Mouse (Mus musculus): ENCODE data around the gene Kcnk7.

Gene Kcnk7

GRCm38 (mm10) chr19:5725767-5726515, 21.8 kb downstream of the Kcnk7 start, which contains the start of gene Ehbp1l1:
Ehbp1l1 (minus strand) TSS chr19:5726317.
- no peak for DNase-seq (ENCODE audit: low read depth, low spot score)

DNA sequence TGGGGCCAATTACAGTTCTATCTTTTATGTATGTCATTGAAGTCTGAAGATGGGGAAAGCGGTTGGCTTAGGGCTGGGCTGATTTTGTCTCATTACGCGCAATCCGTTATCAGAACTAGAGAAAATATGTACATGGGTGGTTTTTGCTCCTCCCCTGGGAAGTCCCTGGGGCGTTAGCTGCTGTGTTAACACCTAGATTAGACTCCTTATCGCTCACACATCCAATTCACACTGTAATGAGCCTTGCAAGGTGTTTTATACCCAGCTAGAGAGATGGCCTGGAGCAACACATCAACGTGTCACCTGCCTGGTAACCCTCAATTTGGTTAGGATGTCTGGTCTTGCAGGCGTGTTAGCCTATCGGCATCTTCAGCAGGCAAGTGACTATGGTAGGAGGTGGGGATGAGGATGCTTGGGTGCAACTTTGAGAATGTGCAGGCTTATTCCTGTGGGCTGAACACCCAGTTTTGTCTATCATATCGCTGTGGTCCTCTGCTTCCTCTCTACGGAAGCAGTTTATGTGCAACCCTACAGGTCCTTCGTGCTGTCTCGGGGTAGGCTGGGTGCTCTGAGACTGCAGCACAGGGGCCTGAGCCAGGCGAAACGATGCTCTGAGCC, 22.9 kb downstream of the Kcnk7 start:
- no peak for DNase-seq (ENCODE audit: low read depth, low spot score)

DNA sequence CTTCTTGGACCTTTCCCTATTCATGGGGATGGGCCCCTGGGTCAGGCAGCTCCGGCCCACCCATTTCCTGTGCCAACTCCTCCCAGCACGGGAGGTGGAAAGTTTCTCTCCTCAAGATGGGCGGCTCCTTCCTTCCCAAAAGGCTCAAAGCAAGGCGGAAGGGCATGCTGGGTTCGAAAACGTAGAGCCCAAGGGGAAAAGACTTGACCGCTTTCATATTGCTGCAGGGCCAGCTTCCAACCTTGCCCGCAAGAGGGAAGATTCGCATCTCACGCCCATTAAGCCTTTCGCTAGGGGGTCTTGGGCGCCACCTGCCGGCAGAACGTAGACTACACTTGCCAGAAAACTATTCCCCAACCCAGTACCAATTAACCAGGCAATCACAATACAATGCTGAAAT, 23.5 kb downstream of the Kcnk7 start:
- no peak for DNase-seq (ENCODE audit: low read depth, low spot score)

- DNase-seq (ENCODE audit: low read depth, low spot score) = no peak
These were observed 24.7 kb downstream of the Kcnk7 start for GRCm38 (mm10) chr19:5728631-5729443.

DNA sequence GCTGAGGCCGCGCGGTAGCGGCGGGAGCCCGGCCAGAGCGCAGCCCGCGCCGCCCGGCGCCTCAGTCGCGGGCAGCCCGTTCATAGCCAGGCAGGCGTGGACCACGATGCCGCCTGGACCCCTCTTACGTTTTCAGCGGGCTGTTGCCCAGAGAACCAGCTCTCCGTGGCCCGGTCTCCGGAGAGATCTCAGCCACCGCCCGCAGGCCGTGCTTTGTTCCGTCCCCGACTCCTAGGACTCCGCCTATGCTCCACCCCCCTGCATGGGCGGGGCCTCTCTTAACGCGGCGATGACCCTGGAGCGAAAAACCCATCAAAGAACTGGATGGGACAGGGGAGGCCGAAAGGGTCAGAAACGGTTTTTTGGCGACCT, 25.3 kb downstream of the Kcnk7 start, which contains the start of gene Fam89b:
Gene Fam89b (minus strand): TSS at position 210 of the 372 bp plus-strand sequence.
- DNase-seq (ENCODE audit: low read depth, low spot score) = no peak

DNA sequence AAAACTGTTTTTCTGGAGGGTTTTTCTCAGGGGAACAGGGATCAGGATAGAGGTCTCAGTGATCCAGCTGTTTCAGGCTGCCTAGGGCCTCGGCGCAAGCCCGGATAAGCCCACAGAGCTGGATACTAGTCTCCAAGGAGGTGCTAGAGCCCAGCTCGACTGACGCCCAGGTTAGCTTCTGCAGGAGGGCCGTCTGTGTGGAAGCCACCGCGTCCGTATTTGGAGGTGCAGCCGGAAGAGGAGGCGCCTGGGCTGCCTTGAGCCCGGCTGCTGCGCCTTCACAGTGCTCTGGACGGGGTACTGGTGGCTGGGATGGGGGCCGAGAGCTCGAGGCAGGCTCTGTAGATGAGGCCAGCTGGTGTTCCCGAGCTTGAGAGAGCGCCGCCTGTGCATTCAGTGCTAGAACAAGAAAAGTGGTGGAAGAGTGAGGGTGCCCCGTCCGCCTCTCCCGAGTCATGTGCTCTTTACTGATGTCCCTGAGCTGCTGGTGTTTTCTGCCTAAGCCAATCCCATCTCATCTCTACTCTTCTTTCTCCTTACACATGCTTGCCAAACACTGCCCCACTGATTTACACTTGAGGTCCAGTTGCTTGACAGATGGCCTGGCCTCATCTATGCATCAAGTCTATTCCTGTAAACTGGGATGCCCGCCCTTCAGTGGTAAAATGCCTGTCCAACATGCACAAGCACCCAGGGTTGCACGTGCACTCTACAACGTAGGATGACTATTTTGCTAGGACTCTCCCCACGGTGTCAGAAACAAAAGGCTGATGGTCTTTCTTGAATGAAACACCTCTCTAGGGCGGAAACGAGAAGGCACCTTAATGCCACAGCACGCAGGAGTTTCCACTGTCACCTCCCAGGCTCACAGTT, 26.4 kb downstream of the Kcnk7 start:
- DNase-seq (ENCODE audit: low read depth, low spot score) = no peak

GRCm38 (mm10) chr19:5731264-5731978, 27.3 kb downstream of the Kcnk7 start:
- DNase-seq (ENCODE audit: low read depth, low spot score) = peak; percentile 72

- DNase-seq (ENCODE audit: low read depth, low spot score) = no peak
These were observed 30.2 kb downstream of the Kcnk7 start for GRCm38 (mm10) chr19:5734325-5734724.

- DNase-seq (ENCODE audit: low read depth, low spot score) = no peak
These were observed 35.3 kb downstream of the Kcnk7 start for GRCm38 (mm10) chr19:5739446-5739845.

- no peak for DNase-seq (ENCODE audit: low read depth, low spot score)
These were observed 36.5 kb downstream of the Kcnk7 start, which contains the start of gene Ltbp3 for GRCm38 (mm10) chr19:5740320-5741317. Ltbp3 (plus strand) TSS chr19:5740904.

DNA sequence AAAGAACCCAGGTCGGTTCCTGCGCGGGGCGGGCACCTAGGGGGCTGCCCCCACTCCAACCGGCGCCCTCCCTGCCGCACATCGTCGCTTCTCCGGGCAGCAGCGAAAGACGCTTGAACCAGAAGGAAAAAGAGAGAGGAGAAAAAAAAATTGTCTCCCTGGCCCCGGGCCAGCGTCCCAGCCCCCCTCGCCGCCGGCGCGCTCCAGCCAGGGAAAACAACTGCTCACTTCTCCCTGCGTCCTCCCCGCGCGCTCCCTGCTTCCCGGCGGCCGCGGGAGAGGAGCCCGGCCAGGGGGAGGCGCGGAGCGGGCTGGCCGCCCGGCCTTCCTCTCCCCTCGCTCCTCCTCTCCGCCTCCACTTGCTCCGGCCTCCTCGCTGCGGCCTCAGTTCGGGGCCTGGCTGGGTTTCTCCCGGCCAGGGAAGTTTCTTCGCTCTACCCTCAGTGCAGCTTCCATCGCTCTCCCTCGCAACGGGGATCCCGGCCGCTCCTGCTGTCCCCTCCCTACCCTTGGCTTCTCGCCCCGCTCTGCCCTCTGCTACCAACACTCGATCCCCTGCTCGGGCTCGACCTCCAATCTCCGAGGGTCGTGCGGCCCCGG, 37.6 kb downstream of the Kcnk7 start:
- DNase-seq (ENCODE audit: low read depth, low spot score) = no peak

DNA sequence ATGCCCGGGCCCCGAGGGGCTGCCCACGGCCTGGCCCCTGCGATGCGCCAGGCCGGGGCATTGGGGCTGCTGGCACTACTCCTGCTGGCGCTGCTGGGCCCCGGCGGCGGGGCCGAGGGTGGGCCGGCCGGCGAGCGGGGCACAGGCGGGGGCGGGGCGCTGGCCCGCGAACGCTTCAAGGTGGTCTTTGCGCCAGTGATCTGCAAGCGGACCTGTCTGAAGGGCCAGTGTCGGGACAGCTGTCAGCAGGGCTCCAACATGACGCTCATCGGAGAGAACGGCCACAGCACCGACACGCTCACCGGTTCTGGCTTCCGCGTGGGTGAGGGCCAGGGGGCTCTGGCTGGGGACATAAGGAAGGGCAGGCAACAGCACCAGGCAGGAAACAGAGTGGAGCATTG, 38.1 kb downstream of the Kcnk7 start:
- DNase-seq (ENCODE audit: low read depth, low spot score) = no peak

DNA sequence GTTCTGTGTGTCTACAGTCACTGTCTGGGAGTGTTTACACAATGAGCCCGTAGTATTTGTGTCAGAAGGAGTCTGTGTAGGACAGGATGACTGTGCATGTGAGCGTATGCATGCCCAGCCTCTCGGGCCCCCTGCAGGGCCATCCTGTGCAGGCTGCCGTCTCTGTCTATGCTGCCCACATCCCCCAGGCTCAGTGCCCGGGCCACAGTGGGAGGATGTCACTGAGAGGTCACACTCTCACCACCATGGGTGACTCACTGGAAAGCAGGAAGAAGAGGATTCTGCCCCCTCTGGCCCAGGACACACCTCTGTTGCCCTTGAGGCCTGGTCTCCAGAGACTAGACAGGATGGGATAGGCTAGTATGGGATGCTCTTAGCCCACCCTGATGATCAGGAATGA, 39.4 kb downstream of the Kcnk7 start:
- DNase-seq (ENCODE audit: low read depth, low spot score) = no peak

- no peak for DNase-seq (ENCODE audit: low read depth, low spot score)
These were observed 41.9 kb downstream of the Kcnk7 start for GRCm38 (mm10) chr19:5745756-5746710.

DNA sequence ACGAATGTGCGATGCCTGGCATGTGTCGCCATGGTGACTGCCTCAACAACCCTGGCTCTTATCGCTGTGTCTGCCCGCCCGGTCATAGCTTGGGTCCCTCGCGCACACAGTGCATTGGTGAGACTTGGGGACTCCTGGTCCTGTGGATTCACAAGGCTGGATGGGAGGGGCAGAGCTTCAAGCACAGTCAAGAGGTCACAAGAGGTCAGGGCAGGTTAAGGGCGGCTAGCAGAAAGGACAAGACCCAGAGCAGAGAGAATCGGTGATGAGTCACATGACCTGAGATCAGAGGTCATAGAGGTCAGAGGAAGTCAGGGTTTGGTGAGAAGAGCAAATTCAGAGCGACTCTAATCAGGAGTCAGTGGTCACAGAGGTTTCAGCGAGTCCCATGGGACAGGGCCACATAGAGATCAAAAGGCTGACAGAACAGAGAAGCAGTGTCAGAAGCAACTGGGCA, 42.8 kb downstream of the Kcnk7 start:
- DNase-seq (ENCODE audit: low read depth, low spot score) = no peak

- no peak for DNase-seq (ENCODE audit: low read depth, low spot score)
These were observed 45.3 kb downstream of the Kcnk7 start for GRCm38 (mm10) chr19:5749476-5749875.

DNA sequence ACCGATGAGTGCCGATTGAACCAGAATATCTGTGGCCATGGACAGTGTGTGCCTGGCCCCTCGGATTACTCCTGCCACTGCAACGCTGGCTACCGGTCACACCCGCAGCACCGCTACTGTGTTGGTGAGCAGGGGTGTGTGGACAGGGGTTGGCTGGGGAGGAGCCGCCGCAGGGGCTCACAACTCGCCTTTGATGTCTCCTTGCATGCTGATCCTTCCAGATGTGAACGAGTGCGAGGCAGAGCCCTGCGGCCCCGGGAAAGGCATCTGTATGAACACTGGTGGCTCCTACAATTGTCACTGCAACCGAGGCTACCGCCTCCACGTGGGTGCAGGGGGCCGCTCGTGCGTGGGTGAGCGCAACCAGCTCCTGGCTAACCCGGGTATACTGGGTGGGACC, 46.8 kb downstream of the Kcnk7 start:
- no peak for DNase-seq (ENCODE audit: low read depth, low spot score)

DNA sequence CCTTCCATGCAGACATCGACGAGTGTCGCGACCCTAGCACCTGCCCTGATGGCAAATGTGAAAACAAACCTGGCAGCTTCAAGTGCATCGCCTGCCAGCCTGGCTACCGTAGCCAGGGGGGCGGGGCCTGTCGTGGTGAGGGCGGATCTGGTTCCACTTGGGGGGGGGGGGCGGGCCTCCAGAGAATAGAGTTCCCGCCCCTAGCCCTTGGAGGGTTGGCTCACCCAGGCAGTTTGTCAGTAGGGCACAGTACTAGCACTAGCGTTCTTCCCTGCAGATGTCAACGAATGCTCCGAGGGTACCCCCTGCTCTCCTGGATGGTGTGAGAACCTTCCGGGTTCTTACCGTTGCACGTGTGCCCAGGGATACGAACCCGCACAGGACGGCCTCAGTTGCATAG, 47.6 kb downstream of the Kcnk7 start:
- no peak for DNase-seq (ENCODE audit: low read depth, low spot score)
